Mouse (Mus musculus): ENCODE data around the gene Golgb1. TPM values are rescaled to one million over a fixed set of nuclear protein-coding genes. Genes with fewer than 3 reads are reported as not detected.

Gene Golgb1
- polyA plus RNA-seq, 1 experiment from 2014 or later, result 73.8 TPM

GRCm38 (mm10) chr16:36946459-36947159, 71.7 kb downstream of the Golgb1 start:
- H3K9me3 ChIP-seq (ENCODE audit: control insufficient read depth, low read length), result no peaks in the 10 kb centered on the region
- no peaks in the 10 kb centered on the region for H3K36me3 ChIP-seq (ENCODE audit: control insufficient read depth, insufficient read depth, low read length)
- H3K27ac ChIP-seq (replicated peaks in 1 of 2; ENCODE audit: control insufficient read depth in 1 of 2, insufficient read depth in 1 of 2, low read depth in 2 of 2, low read length in 2 of 2), result no peak overlapping the region
- H3K4me2 ChIP-seq (ENCODE audit: low read length), result no peak overlapping the region
- no peaks in the 10 kb centered on the region for H3K27me3 ChIP-seq (ENCODE audit: control insufficient read depth, insufficient read depth, low read length)
- 75% methylated on average over 8 of the region's 8 CpGs for WGBS
- H3K4me1 ChIP-seq (ENCODE audit: control insufficient read depth in 2 of 2, insufficient read depth in 2 of 2, low read length in 2 of 2), result peaks cover 0 to 9% of the 10 kb centered on the region in 2 experiments; a peak in 1 of 4 replicates
- no peak overlapping the region for H3K9ac ChIP-seq (ENCODE audit: low read length)
- ATAC-seq (ENCODE audit: insufficient number of reproducible peaks, insufficient read depth, low FRiP score, low read depth), result no peak
- no peak overlapping the region for H3K4me3 ChIP-seq (ENCODE audit: control insufficient read depth in 1 of 2, insufficient read depth in 1 of 2, low read depth in 1 of 2, low read length in 2 of 2)

DNA sequence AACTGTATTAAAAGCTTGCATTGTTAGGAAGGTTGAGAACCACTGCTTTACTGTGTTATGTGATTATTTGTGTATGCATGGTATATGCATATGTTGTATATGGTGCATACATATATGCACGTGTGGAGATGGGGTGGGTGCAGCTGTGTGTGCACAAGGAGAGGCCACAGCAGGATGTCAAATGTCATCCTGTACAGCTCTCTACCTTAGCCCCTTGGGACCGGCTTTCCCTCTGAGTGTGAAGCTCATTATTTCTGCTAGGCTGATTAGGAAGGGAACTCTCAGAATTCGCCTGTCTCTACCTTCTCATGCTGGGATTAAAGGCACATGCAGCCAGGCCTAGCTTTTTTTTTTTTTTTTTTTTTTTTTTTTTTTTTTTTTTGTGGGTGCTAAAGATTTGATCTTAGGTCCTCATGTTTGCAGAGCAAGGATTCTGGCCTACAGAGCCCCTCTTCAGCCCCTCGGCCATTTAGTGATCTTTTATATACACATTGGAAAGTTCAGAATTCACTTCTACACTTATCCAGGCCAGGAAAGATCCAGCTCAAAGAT, 72.8 kb downstream of the Golgb1 start:
- H3K4me3 ChIP-seq (ENCODE audit: control insufficient read depth in 1 of 2, insufficient read depth in 1 of 2, low read depth in 1 of 2, low read length in 2 of 2), result no peak overlapping the region
- no peak overlapping the region for H3K4me2 ChIP-seq (ENCODE audit: low read length)
- WGBS, result 65% methylated on average over 4 of the region's 4 CpGs
- H3K27ac ChIP-seq (replicated peaks in 1 of 2; ENCODE audit: control insufficient read depth in 1 of 2, insufficient read depth in 1 of 2, low read depth in 2 of 2, low read length in 2 of 2), result no peak overlapping the region
- H3K9ac ChIP-seq (ENCODE audit: low read length), result no peak overlapping the region
- no peaks in the 10 kb centered on the region for H3K9me3 ChIP-seq (ENCODE audit: control insufficient read depth, low read length)
- no peaks in the 10 kb centered on the region for H3K27me3 ChIP-seq (ENCODE audit: control insufficient read depth, insufficient read depth, low read length)
- ATAC-seq (ENCODE audit: insufficient number of reproducible peaks, insufficient read depth, low FRiP score, low read depth), result no peak
- peaks cover 0 to 5% of the 10 kb centered on the region in 2 experiments; a peak in 1 of 4 replicates for H3K4me1 ChIP-seq (ENCODE audit: control insufficient read depth in 2 of 2, insufficient read depth in 2 of 2, low read length in 2 of 2)
- H3K36me3 ChIP-seq (ENCODE audit: control insufficient read depth, insufficient read depth, low read length), result no peaks in the 10 kb centered on the region

DNA sequence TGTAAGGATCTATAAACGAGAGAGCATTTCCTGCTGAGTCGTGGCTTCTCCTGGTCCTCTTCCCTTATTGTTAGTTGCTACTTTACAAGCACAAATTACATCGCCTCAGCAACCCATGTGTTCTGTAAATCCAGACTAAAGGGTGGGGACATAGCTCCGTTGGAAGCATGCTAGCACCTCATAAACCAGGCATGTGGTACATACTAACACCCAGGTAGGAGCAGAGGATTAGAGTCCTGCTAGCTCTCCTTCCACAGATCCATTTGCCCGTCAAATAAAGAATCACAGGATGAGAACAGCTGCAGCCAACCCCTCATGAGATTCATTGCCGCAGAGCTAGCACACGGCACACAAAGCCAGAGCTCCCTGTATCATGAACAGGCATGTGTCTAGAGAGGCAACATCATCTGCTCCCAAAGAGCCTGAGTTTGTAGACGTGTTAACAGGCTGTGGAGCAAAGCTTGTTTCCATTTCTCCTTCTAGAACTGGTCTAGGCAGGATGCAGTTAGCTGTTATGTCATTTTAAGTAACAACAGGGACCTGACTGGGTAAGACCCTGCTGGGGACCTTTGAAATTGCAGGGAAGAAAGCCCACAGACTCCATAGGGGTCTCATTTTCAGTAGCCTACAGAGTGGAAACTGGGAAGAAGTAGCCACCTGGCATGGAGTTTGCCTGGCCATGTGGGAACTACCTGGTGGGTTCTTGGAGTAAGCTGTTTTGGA, 74.8 kb downstream of the Golgb1 start:
- H3K27ac ChIP-seq (replicated peaks in 1 of 2; ENCODE audit: control insufficient read depth in 1 of 2, insufficient read depth in 1 of 2, low read depth in 2 of 2, low read length in 2 of 2), result no peak overlapping the region
- no peak overlapping the region for H3K9ac ChIP-seq (ENCODE audit: low read length)
- no peak for ATAC-seq (ENCODE audit: insufficient number of reproducible peaks, insufficient read depth, low FRiP score, low read depth)
- H3K4me2 ChIP-seq (ENCODE audit: low read length), result no peak overlapping the region
- no peaks in the 10 kb centered on the region for H3K27me3 ChIP-seq (ENCODE audit: control insufficient read depth, insufficient read depth, low read length)
- H3K36me3 ChIP-seq (ENCODE audit: control insufficient read depth, insufficient read depth, low read length), result no peaks in the 10 kb centered on the region
- H3K4me3 ChIP-seq (ENCODE audit: control insufficient read depth in 1 of 2, insufficient read depth in 1 of 2, low read depth in 1 of 2, low read length in 2 of 2), result no peak overlapping the region
- WGBS, result 62% methylated on average over 8 of the region's 8 CpGs
- H3K4me1 ChIP-seq (ENCODE audit: control insufficient read depth in 2 of 2, insufficient read depth in 2 of 2, low read length in 2 of 2), result peaks cover 0 to 5% of the 10 kb centered on the region in 2 experiments; a peak in 1 of 4 replicates
- H3K9me3 ChIP-seq (ENCODE audit: control insufficient read depth, low read length), result no peaks in the 10 kb centered on the region

DNA sequence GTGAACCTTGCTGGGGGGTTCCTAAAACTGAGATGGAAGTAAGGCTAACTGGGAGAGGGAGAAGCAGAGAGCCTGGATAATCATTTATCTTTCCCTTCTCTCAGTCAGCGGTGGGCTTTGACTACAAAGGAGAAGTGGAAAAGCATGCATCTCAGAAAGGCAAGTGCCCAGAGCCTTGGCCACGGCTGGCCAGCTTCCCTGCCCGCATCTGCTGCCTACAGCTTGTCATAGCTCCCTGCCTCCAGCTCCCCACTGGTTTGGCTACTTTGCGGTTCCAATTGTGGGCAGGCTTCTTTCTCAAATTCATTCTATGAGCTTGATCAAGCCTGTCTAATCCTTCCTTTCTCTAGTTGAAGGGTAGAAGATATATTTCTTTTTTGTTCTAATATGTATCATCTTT, 76.1 kb downstream of the Golgb1 start:
- Histone ChIP-seq H3K27me3 (ENCODE audit: control insufficient read depth, insufficient read depth, low read length) (no peaks in the 10 kb centered on the region), H3K36me3 (ENCODE audit: control insufficient read depth, insufficient read depth, low read length) (no peaks in the 10 kb centered on the region), H3K9ac (ENCODE audit: low read length) (no peak overlapping the region), H3K9me3 (ENCODE audit: control insufficient read depth, low read length) (no peaks in the 10 kb centered on the region), H3K4me2 (ENCODE audit: low read length) (no peak overlapping the region), H3K4me1 (ENCODE audit: control insufficient read depth in 2 of 2, insufficient read depth in 2 of 2, low read length in 2 of 2) (no peaks in the 10 kb centered on the region), H3K4me3 (ENCODE audit: control insufficient read depth in 1 of 2, insufficient read depth in 1 of 2, low read depth in 1 of 2, low read length in 2 of 2) (no peak overlapping the region), H3K27ac (replicated peaks in 1 of 2; ENCODE audit: control insufficient read depth in 1 of 2, insufficient read depth in 1 of 2, low read depth in 2 of 2, low read length in 2 of 2) (no peak overlapping the region)
- WGBS, result 55% methylated on average over 4 of the region's 4 CpGs
- no peak for ATAC-seq (ENCODE audit: insufficient number of reproducible peaks, insufficient read depth, low FRiP score, low read depth)

DNA sequence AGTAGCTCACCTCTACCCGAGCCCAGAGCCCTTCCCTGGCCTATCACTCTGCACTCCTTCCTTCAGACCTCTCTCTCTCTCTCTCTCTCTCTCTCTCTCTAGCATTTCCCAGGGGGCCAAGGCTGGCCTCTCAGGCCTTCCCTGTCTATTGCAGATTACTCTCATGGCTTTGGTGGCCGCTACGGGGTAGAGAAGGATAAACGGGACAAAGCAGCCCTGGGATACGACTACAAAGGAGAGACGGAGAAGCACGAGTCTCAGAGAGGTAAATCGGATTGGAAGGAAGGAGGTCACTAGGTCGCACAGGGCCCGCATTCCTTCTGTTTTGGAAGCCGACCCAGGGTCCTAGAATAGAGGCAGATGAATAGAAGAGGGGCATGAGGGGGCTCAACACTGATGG, 80.2 kb downstream of the Golgb1 start:
- Histone ChIP-seq H3K36me3 (ENCODE audit: control insufficient read depth, insufficient read depth, low read length) (no peaks in the 10 kb centered on the region), H3K9me3 (ENCODE audit: control insufficient read depth, low read length) (no peaks in the 10 kb centered on the region), H3K4me1 (ENCODE audit: control insufficient read depth in 2 of 2, insufficient read depth in 2 of 2, low read length in 2 of 2) (no peaks in the 10 kb centered on the region), H3K27ac (replicated peaks in 1 of 2; ENCODE audit: control insufficient read depth in 1 of 2, insufficient read depth in 1 of 2, low read depth in 2 of 2, low read length in 2 of 2) (no peak overlapping the region), H3K9ac (ENCODE audit: low read length) (no peak overlapping the region), H3K4me2 (ENCODE audit: low read length) (no peak overlapping the region), H3K27me3 (ENCODE audit: control insufficient read depth, insufficient read depth, low read length) (no peaks in the 10 kb centered on the region), H3K4me3 (ENCODE audit: control insufficient read depth in 1 of 2, insufficient read depth in 1 of 2, low read depth in 1 of 2, low read length in 2 of 2) (no peak overlapping the region)
- 77% methylated on average over 11 of the region's 11 CpGs for WGBS
- ATAC-seq (ENCODE audit: insufficient number of reproducible peaks, insufficient read depth, low FRiP score, low read depth), result no peak

DNA sequence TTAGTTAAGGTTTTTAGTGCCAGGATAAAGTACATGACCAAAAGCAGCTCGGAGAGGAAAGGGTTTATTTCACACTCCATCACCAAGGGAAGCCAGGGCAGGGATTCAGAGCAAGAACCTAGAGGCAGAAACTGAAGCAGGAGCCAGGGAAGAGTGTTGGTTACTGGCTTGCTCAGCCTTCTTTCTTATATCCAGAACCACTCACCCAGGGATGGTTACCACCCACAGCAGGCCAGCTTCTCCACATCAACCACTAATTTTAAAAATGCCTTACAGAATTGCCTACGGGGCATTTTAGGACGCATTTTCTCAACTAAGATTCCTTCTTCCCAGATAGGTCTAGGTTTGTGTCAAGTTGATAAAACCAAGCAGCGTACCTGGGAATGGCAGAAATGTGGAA, 88.5 kb downstream of the Golgb1 start:
- no peak overlapping the region for H3K4me3 ChIP-seq (ENCODE audit: control insufficient read depth in 1 of 2, insufficient read depth in 1 of 2, low read depth in 1 of 2, low read length in 2 of 2)
- H3K27ac ChIP-seq (replicated peaks in 1 of 2; ENCODE audit: control insufficient read depth in 1 of 2, insufficient read depth in 1 of 2, low read depth in 2 of 2, low read length in 2 of 2), result no peak overlapping the region
- peaks cover 56% of the 10 kb centered on the region for H3K36me3 ChIP-seq (ENCODE audit: control insufficient read depth, insufficient read depth, low read length)
- H3K27me3 ChIP-seq (ENCODE audit: control insufficient read depth, insufficient read depth, low read length), result no peaks in the 10 kb centered on the region
- WGBS, result 77% methylated on average over 4 of the region's 4 CpGs
- no peaks in the 10 kb centered on the region for H3K4me1 ChIP-seq (ENCODE audit: control insufficient read depth in 2 of 2, insufficient read depth in 2 of 2, low read length in 2 of 2)
- H3K9me3 ChIP-seq (ENCODE audit: control insufficient read depth, low read length), result no peaks in the 10 kb centered on the region
- H3K9ac ChIP-seq (ENCODE audit: low read length), result no peak overlapping the region
- H3K4me2 ChIP-seq (ENCODE audit: low read length), result no peak overlapping the region
- ATAC-seq (ENCODE audit: insufficient number of reproducible peaks, insufficient read depth, low FRiP score, low read depth), result no peak

DNA sequence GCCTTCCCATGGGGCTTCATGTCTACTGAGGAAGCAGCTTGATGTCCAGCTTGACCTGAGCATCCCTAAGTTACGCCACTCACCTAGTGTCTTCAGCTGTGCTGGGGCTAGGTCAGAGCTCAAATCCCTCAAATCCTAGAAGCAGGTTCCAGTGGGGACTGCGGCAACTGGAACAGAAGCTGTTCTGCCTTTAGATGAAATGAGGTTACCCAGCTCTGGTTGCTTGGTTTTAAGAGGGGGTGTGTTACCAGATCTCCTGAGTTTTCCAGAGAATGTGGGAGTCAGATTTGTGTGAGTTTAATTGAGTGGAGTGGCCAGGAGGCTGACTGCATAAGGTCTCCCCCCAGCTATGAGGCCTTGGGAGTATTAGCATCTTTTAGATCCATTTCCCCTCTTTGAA, 104.2 kb downstream of the Golgb1 start:
- no peak overlapping the region for H3K9ac ChIP-seq (ENCODE audit: low read length)
- 88% methylated on average over 2 of the region's 2 CpGs for WGBS
- H3K4me1 ChIP-seq (ENCODE audit: control insufficient read depth in 2 of 2, insufficient read depth in 2 of 2, low read length in 2 of 2), result peaks cover 2 to 12% of the 10 kb centered on the region in 2 experiments; a peak in 2 of 4 replicates
- H3K27ac ChIP-seq (replicated peaks in 1 of 2; ENCODE audit: control insufficient read depth in 1 of 2, insufficient read depth in 1 of 2, low read depth in 2 of 2, low read length in 2 of 2), result no peak overlapping the region
- H3K4me2 ChIP-seq (ENCODE audit: low read length), result no peak overlapping the region
- H3K27me3 ChIP-seq (ENCODE audit: control insufficient read depth, insufficient read depth, low read length), result no peaks in the 10 kb centered on the region
- no peak overlapping the region for H3K4me3 ChIP-seq (ENCODE audit: control insufficient read depth in 1 of 2, insufficient read depth in 1 of 2, low read depth in 1 of 2, low read length in 2 of 2)
- H3K36me3 ChIP-seq (ENCODE audit: control insufficient read depth, insufficient read depth, low read length), result peaks cover 11% of the 10 kb centered on the region; the same call in 1 of the 2 replicates
- no peaks in the 10 kb centered on the region for H3K9me3 ChIP-seq (ENCODE audit: control insufficient read depth, low read length)
- no peak for ATAC-seq (ENCODE audit: insufficient number of reproducible peaks, insufficient read depth, low FRiP score, low read depth)

All from heart, embryonic 14.5 days (tissue).